Mouse (Mus musculus) adrenal gland, postnatal 36 days (tissue): ENCODE results near the gene Gpbar1. TPM values are rescaled to one million over a fixed set of nuclear protein-coding genes. Genes with fewer than 3 reads are reported as not detected.

ENCODE experiments used
- DNase-seq, 2 experiments: peaks; one replicate each; pipeline ENCODE4 v3.0.0; 2021; ENCODE audit warnings: mixed read lengths in 1 of 2
- long read RNA-seq, 2 experiments: library from polyadenylated mRNA; stranded (forward); transcript quantifications; one replicate each; pipeline ENCODE4 v2.0.0; 2021; ENCODE audit warnings: borderline sequencing depth in 2 of 2
- total RNA-seq, 2 experiments: library from RNA; stranded (reverse); gene quantifications; 2 replicates each; pipeline ENCODE4 v1.2.3; 2021

The Gpbar1 gene
- not detected for total RNA-seq
- long read RNA-seq, experiment 1, result 0 reads
- long read RNA-seq, experiment 2, result 0 reads

DNA sequence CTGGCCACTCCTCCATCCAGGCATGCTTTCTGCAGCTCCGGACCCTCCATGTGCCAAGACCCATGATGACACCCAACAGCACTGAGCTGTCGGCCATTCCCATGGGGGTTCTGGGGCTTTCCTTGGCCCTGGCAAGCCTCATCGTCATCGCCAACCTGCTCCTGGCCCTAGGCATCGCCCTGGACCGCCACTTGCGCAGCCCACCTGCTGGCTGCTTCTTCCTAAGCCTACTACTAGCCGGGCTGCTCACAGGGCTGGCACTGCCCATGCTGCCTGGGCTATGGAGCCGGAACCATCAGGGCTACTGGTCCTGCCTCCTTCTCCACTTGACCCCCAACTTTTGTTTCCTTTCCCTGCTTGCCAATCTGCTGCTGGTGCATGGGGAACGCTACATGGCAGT, at the start of gene Gpbar1:
Gene Gpbar1 (plus strand): TSS at position 13 of the 400 bp plus-strand sequence.
- no peak for DNase-seq

DNA sequence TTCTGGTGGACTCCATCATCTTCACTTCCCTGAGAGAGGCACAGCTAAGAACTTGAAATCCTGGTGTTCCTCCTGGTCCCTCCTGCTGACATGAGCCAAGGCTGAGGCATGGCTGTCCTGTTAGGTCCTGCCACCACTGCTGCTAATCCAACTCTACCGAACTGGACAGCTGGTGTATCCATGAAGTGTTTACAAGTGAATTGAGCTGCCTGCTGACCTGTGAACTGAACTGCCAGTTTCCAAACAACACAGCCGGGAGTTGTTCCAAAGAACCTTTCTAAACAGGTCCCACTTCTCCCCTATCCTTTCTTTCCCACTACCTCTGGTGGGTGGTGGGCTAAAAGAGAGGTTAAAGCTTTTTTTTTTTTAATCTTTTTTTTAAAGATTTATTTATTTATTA, 48.4 kb upstream of the Gpbar1 start:
- DNase-seq, result no peak

DNA sequence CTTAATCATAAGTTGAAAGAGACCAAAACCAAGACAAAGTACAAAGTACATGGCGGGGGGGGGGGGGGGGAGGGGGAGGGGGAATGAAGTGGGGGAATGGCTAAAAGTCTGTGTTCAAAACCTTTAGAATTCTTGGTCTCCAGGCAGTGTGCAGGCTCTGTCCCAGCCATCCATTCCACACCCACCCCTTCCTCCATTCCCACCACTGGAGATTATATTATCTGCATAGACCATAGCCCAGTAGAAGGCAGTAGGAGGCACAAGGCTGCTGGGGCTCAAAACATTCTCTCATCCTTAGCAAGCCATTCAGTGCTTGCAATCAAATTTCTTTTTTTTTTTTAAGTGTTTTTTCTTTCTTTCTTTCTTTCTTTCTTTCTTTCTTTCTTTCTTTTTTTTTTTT, 47.4 kb upstream of the Gpbar1 start:
- no peak for DNase-seq

DNA sequence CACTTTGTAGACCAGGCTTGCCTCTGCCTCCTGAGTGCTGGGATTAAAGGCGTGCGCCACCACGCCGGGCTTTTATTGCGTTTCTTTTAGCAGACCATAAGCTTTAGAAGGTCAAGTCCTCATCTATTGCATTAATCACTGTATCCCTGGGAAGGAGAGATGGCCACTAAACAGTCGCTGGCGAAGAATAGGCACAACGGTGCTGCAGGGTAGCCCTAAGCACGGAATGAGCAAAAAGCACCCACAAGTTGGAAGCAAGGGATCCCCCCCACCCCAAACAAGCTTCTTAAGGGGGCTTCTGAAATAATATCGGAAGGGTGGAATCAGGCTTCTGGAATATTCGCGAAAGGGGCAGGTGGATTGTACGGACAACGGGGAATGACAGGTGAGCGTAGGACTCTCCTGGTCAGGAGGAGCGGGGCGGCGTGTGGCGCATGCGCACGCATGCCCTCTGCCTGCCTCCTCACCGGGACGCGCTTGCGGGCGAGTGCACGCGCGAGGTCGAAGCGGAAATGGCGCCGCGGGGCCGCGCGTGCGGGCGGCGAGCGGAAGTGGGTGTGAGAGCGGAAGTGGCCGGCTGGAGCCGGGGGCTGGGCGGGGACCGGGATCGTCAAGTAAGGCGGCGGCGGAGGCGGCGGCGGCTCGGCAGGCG, 42.3 kb upstream of the Gpbar1 start, which contains the start of gene Arpc2:
Gene Arpc2 (plus strand): TSS at position 147 of the 652 bp plus-strand sequence.
- DNase-seq, result peak; percentile 98

DNA sequence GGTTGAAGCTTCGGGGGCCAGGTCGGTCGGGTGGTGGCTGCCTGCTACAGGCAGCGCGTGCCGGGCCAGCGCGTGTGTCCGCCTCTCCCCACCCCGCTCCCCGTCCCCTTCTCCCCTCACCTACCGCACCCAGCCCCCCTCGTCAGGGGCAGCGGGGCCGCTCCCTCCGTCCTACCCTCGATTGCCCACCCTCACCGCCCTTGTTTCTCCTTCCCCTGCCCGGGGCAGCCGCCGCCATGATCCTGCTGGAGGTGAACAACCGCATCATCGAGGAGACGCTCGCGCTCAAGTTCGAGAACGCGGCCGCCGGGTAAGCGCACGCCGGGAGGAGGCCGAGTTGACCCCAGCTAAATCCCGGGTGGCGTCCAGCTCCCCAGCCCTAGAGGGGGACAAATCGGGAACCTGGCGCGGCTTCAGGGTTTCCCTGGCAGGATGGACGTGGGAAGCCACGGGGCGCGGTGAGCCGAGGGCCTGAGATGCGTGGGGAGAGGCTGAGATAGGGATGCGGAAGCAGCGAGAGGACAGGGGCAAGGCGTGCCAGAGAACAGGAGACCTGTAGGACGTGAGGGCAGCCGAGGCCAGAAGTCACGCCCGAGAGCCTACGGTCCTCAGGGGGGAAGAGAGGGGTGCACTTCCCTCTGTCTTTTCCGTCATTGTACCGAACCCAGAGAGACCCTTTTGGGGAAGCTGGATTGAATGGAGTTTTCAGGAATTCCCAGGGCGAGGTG, 41.6 kb upstream of the Gpbar1 start:
- peak; percentile 52 to 62 for DNase-seq

DNA sequence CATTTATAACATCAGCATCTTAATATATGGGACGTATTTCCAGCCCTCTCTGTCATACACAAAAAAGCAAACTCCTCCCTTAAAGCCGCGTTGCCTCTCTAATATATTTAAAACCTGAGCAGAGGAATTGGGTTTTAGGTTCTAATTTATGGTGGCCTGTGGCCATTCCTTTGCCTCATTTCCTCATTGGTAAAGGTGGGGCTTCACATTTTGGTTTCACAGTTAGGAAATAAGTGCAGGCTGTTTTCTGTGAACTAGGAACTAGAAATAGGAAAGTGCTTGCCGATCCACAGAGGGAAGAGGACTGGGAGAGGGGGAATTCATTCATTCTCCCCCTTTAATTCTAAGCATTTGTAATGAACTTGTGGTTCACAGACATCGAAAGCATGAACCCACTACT, 40.7 kb upstream of the Gpbar1 start:
- DNase-seq, result no peak

DNA sequence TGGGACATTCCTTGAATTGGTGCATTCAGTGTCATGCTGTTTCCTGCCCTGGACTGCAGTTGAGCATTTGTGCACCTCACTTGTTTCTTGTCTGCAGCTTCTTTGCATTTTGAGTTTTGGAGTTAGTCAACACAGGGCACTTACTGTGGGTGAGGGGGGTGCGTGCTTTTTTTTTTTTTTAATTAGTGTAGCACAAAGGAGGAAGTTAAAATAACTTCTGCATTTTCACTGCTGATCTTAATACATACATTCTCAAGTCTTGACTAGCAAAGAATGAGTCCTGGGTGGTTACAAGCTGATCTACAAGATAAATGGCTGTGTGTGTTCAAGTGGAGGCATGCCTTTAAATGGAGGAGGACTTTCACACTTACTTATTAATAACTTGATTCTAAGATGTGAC, 40.2 kb upstream of the Gpbar1 start:
- no peak for DNase-seq

DNA sequence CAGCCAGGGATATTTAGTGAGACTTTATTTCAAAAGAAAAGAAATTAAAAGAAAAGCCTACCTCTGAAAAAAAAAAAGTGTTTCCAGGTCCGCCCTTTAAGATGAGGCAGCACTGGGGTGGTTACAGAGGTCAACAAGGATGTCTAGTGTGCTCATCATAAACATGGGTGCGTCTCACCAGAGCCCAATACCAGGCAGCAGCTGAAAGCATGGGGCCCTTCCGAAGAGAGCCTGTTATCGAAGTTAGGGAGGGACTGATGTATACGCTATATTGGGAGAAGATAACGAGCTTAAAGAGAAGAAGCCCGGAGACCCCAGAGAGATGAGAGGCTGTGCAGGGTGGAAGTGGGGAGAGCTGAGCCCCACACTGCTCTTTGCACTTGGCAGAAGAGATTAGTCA, 39.2 kb upstream of the Gpbar1 start:
- no peak for DNase-seq

DNA sequence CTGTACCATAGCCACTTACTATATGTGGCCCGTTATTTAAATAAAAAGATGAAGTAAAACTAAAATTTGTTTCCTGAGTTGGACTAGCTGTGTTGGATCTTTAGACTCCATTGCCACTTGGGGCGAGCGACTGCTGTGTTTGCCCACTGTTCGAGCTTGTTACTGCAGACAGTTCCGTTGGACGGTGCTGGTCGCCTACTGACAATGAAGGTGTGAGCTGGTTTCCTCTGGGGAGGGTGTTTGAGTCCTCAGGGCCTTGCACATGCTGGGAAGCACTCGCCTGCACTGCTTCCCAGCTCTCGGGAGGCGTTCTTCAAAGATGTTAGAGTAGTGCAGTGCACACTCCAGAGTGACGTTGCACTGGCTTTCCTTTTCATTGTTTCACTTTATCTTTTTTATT, 38.7 kb upstream of the Gpbar1 start:
- DNase-seq, result peak in 1 of 2 experiments; percentile 16

DNA sequence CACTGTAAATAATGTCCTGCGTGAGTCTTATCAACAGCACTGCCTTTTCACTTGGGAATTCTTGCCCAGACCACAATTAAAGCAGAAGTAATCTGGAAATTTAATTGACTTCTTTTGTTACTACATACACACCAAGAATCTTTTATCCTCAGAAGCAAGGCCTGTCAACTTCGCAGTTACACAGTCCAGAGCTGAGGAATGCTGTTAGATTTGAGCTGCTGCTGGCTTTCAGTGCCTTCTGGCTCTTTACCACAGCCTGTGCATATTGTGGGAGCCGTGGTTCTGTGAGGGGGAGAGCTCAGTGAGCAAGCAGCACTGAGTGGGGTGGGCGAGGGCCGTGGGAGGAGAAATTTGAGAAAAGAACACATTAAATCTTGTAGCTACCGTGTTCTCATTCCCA, 38.0 kb upstream of the Gpbar1 start:
- DNase-seq, result no peak

DNA sequence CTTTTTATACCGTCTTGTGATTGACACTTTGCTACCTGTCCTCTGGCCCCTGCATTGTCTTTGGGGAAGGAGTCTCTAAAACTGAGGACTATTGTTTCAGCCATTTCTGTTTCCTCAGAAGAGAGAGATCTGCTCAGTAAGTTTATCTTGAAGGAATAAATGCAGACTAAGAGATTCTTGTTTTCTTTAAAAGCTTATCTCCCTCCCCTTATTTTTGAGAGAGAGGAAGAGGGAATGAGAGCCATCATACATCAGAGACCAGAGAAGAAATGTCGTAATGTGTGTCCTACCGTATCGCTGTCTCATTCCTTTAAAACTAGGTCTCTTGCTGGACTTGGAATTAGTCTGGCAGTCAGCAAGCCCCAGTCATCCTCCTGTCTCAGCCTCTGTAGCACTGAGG, 37.5 kb upstream of the Gpbar1 start:
- DNase-seq, result no peak

DNA sequence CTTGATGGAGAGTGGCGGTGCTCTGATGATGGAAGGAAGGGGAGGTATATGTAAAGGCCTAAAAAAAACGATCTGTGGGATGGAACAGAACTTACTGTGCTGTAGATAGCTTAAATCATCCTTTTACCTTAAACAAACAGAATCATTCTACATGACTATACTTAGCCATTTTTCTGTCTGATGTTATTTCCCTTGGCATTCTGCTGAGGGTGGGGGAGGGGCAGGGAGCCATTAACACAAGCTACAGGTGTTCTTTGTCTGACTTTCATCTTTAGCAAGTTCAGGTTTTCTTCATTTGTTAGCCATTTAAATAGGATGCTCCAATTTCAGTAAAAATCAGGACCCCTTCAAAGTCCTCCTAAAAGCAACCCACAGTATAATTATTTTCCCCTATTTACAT, 32.8 kb upstream of the Gpbar1 start:
- no peak for DNase-seq

DNA sequence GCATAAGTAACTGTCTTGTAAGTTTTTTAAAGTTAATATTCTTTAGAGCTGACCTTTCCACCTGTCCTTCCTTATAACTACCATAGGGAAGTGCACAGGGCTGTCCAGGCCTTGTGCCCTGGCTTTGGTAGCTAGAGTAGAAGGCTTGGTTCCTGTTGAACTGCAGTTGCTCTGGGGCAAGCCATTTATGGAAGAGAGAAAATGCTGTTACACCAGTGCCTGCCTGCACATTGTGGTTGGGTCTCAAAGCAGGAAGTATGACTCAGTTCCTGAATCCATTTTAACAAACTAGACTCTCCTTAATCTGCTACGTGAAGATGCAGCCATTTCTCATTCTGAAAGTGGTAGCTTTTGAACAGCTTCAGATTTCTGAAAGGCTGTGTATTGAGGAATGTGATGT, 29.6 kb upstream of the Gpbar1 start:
- peak; percentile 13 to 29 for DNase-seq

DNA sequence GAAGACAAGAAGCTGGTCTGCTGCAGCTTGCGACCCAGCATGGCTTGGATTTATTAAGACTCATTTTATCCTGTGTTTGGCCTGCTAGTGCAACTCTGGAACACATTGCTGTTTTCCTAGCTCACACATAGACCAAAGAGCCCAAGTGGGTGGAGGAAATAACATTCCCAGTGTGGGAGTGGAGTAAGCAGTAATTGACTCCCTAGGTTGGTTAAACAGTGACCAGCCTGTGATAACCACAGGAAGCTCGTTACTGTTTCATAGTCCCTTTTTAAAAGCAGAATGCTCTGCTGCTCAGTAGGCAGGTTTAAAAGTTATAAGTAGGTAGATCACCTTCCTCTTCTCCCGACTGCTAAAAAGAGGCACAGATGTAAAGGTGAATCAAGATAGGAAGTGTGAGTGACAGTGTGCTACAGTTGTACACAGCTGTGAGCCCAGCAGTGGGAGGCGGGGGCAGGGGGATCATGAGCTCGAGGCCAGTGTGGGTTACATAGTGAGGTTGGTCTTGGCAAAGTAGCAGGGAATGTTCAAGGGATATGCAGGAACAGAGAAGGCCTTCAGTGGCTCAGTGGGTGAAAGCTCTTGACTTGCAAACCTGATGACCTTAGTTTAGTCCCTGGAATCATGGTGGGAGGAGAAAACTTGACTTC, 28.9 kb upstream of the Gpbar1 start:
- DNase-seq, result no peak

DNA sequence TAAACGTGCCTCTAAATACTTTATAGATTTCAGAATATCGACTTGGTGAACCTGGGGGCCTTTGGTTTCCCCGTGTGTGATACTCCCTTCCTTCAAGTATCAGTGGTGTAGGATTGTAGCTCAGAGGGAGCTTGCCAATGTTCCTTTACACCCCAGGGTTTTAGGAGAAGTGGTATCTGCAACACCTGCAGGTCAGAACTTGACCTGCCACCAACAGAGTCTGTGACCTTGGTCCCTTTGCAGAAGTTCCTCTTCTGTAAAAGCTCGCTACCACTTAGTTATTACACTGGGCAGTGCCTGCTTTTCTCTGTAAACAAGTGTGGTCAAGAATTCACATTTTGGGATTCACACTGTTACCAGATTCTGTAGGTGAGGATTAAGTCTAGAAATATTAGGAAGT, 28.3 kb upstream of the Gpbar1 start:
- no peak for DNase-seq

DNA sequence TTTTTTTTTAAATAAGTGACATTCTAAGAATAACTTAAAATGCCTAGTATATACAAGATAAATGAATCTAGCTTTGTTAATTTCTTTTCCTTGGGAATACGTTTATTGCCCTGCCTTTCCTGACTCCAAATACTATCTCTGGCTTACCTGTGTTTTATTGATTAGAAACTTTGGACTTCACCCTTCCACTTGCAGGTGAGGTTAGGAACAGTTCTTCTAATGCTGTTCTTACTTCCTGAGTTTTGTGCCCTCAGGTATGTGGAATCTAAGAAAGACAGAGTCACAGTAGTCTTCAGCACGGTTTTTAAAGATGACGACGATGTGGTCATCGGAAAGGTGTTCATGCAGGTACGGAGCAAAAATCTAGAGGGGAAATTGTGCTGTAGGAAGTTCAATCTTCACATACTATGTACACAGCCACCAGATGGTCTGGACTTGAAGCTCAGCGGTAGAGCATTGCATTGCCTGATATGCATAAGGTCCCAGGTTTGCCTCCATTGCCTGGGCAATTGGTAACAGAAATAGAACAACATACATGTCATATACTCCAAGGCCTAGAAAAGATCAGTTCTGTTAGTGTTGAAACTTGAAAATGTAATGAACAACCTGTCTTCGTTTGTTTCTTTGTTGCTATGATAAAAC, 22.5 kb upstream of the Gpbar1 start:
- DNase-seq, result no peak

DNA sequence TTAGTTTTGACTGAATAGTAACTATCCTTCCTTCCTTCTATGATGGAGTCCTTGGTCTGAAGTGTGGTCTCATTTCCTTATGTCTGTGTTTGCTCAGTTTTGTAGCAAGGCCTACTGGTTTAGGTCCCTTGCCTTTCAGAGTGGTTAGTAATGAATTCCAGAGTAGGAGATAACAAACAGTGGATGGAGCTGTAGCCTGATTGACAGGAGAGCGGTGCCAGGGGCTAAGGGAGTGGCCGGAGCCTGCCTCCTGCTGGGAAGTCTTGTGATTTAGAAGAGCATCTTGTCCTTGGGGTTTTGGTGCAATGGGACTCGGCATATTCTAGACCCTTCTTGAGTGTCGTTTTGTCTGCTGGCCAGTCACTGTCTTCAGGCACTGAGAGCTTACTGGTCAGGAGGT, 21.6 kb upstream of the Gpbar1 start:
- no peak for DNase-seq

DNA sequence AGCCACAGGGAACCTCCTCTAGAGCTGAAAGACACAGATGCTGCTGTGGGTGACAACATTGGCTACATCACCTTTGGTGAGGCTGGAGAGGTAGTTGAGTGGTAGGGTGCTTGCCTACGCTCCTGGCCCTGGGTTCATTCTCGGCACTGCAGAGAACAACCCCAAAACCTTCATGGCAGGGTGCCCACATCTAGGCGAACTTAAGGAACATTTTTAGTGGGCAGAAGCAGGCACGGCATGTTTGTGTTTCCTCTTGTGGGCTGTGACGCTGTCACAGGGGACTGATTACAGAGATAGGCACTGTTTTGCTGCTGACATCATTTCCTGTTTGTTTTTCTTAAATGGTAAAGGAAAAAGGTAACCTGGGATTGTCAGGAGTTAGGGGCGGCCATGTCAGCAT, 15.8 kb upstream of the Gpbar1 start:
- DNase-seq, result no peak

DNA sequence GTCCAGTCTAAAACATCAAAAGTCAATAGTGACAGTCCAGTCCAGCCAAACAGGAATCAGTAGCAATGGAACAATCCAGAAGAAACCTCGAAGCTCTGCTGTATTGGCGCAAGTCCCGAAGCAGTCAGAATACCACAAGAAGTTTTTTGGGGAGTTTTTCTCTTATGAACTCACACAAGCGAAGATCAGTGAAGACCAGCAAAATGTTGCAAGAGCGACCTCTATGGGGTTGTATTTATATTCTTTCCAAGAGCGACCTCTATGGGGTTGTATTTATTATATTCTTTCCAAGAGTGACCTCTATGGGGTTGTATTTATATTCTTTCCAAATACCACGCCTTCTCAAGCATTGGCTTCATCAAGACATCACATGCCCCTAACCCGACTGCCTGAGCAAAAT, 9.6 kb upstream of the Gpbar1 start:
- no peak for DNase-seq

DNA sequence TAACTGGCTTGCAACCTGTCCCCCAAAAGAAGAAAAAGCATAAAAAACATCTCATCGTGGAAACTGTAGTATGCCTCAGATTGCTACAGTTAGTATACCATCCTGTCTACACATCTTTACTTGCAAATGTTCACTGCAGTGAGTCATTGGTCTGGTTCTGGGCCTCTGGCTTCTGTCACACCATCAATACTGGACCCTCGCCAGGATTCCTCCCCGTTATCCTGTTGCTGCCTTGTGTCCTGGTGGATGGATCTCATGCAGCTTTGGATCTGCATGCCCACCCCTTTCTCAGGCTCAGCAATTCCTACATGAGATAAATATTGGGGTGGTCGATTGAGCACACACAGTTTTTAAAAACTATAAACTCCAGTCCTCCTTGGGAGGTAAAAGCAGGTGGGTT, 6.7 kb upstream of the Gpbar1 start:
- DNase-seq, result peak; percentile 33 to 44

DNA sequence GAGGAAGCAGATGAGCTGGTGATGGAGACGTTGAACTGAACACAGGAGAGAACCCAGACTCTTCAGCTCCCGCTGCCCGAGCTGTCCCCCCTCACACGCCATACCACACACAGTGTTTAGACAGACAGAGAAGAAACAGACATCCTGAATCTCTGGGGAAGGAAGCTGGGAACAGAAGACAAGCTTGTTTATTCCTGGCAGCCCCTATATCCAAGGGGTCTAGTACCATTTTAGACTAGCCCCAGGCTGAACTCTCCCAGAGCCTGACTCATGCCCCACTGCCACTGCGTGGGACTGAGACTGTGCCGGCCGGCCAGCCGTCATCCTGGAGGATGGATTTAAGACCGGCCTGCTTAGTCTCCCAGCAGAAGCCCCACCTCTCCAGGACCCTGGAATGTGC, 3.3 kb upstream of the Gpbar1 start:
- no peak for DNase-seq

DNA sequence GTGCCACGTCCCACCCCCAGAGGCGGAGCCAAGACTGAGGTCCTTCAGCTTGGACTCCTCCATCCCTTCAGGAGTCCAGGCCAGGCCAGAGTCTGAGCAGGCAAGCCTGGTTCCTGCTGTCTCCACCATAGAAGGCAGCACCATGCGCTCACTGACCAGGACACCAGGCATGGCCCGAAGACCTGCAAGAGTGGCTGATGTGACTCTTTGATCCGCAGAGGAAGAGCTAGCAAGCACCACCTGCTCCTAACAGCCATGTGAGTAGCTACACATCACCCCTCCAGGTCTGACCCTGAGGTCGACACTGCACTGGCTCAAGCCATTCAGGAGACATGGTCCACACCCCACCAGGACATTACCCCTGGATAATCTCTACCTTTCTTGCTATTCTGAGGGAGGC, 1.3 kb upstream of the Gpbar1 start:
- DNase-seq, result no peak
